Mouse (Mus musculus) gastrocnemius, postnatal 4 days (tissue): ENCODE results near the gene Ciita. TPM values are rescaled to one million over a fixed set of nuclear protein-coding genes. Genes with fewer than 3 reads are reported as not detected.

Experiments used
- DNase-seq, 2 experiments: peaks; one replicate each; pipeline ENCODE4 v3.0.0; 2021 to 2022; ENCODE audit warnings: low spot score in 2 of 2, mixed read lengths in 2 of 2
- total RNA-seq, 2 experiments: library from RNA; stranded (reverse); gene quantifications; 2 replicates each; pipeline ENCODE4 v1.2.3; 2021

Ciita gene
- total RNA-seq, 2 experiments from 2014 or later = 0.17 to 0.29 TPM

DNA sequence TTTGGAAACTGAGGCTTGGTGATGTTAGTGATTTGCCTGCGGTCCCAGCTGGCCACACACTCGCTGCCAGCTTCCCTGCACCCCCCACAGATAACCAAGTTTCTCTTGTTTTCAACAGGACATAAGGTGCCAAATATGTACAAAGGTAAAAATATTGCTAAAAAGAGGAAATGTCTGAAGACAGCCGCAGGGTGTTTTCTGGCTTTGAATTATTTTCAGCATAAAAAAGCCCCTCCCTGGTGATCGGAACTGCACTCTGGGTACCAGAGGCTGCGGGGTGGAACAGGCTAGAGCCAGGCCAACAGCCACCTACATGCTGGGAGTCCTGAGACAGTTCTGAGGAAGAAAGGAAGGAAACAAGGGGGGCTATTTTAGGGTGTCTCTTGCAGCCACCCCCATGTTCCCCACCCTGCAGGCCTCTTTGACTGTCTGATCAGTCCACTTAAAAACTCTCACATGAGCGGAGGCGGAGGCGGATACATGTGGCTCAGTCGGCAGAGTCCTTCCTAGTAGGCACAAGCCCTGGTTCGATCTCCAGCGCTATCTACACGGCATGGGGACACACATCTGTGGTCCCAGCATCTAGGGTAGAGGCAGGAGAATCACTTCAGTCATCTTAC is 36.2 kb downstream of the Ciita start:
- no peak for DNase-seq

DNA sequence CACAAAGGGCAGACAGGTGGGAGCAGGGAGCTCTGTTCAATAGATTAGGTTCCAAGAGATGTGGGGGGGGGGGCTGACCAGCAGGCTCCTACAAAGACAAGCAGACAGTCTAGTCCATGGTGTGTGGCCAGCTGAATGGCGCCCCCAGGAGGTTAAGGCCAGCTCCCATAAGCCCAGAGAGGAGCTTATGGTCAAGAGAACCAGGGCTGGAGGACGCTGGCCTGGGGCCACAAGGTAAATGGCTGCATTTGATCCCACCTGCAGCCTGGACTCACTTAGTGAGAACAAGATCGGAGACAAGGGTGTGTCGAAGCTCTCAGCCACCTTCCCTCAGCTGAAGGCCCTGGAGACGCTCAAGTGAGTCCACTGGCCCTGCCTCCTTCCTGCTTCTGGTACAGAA is 38.2 kb downstream of the Ciita start:
- DNase-seq = no peak

DNA sequence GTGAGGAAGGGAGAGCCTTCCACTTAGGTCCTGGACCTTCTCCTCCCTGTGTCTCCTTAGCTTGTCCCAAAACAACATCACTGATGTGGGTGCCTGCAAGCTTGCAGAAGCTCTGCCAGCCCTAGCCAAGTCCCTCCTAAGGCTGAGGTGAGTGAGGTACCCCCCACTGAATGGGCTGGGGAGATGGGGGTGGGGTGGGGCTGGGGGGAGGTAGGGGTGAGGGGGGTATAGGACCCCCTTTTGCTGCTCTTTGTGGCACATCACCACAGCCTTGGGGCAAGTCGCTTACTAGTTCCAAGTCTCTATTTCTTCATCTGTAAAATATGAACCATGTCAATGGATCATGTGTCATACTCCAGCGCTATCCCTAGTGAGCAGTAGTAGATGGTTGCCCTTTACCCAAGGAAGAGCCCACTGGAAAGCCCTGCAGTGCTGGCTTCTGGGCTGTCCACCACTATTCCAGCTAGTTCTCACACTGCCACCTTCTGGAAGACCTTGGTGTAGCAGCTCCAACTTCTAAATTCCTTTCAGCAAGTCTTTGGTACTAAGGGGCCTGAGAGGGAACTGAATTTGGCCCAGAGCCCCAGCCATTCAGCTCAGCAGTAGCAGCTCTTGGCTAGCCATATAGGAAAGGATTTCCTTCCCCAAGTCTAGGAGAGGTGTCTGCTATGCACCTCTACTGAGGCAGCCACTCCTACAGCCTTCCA is 41.2 kb downstream of the Ciita start:
- DNase-seq = peak; percentile 57 to 74

DNA sequence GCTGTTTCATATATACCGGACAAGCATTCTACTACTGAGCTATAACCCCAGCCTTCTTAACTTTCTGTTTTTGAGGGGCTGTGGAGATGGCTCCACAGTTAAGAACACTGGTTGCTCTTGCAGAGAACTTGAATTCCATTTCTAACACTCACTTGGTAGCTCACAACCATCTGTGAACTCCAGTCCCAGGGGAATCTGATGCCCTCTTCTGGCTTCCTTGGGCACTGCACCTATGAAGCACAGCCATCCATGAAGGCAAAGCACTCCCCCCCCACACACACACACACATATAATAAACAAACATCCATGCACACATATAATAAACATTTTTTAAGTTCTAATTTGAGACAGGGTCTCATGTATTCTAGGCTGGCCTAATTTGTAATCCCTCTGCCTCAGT is 43.0 kb downstream of the Ciita start:
- peak in 1 of 2 experiments; percentile 52 for DNase-seq

DNA sequence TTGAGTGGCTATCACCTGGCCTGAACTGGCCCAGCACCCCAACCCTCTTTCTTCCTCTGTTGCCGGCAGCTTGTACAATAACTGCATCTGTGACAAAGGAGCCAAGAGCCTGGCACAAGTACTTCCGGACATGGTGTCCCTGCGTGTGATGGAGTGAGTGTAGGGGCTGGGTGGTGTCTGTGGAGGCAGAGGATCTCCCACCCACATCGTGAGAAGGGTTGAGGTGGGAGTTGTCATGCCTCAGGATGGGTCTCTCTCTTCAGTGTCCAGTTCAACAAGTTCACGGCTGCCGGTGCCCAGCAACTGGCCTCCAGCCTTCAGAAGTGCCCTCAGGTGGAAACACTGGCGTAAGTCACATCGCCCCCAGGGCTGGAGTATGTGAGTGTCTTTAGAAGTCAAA is 43.8 kb downstream of the Ciita start:
- no peak for DNase-seq

DNA sequence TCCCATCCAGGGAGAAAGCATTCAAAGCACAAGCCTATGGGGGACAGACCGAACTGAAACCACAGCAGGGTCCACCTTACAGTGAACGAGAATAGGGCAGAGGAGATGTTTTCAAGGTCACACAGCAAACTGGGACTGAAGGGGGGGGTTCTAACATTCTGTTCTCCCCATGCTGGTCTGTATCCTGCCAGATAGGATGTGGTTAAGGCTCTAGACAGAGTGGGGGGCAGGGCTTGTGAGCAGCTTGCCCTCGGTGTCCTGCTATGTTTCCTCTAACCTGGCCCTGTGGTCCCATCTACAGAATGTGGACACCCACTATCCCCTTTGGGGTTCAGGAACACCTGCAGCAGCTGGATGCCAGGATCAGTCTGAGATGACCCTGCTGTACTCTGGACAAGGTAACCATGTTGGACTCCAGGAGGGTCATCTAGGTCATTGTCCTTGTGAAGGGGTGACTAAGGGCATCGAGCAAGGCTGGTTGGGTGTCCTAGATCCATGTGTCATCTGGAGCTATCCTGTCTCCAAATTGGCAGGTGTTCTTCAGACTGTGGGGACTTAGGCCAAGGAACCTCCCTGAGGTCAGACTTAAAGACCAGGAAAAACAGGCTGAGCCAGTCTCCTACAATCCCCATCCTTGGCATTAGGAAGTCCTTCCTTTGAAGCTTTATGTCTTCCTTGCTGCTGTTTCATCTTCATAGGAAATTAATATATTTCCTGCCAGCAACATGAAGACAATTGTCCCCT is 45.2 kb downstream of the Ciita start:
- DNase-seq = no peak

DNA sequence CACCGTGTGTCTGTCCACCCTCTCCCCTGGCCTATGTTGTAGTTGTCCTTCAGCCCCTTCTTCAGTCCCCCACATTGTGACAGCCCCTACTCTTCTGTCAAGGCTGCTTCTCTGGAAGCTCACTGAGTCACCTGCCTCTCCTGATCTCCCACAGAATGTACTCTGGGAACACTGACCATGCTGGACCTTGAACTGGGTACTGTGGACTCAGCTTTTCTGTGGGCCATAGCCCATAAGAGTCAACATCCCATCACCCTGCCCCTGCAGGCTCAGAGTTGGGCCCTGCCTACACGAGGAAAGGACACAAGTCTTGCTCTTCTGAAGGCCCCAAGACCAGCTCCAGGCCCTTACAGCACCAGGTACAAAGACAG is 45.7 kb downstream of the Ciita start:
- no peak for DNase-seq

DNA sequence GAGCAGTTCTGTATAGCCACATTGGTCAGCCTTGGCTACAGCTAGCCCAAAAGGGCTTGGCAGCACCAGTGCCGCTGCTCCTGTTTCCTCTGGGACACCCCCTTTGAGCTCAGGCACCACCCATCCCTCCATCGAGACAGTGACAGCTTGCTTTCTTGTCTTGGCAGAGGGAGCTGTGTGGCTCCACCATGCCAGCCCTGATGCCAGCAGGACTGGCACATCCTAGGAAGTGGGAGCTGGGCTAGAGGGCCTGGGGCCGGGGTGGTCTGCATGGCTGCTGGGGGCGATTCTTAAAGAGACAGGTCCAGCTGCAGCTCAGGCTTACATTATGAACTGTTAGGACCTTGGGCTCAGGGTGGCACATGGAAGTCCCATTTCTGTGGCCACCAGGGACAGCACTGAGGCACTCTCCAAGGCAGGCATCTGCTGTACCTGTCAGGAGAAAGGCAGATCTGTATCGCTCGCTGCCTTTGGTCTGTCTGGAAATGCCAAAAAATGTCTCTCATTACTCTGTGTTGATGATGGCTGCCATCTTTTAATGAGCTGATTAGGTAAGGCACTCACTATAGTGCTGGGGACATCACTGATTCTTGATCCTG is 47.3 kb downstream of the Ciita start:
- no peak for DNase-seq

DNA sequence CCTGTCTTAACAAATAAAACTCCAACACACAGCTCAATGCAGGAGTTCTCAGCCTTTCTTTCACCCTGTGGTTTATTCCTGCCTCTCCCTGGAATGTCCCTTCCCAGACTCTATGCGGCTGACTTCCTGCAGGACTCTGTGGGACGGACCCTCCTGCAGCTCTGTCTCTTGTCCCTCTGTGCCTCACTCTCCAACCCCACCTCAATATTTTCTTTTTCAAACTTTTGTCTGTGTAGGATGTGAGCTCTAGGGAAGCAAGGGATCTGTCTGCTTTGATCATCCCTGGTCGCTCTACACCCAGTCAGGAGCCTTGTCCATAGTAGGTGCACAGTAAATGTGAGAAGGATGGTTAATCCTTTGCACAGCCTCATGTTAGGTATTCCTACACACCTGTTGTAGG is 48.5 kb downstream of the Ciita start:
- no peak for DNase-seq

DNA sequence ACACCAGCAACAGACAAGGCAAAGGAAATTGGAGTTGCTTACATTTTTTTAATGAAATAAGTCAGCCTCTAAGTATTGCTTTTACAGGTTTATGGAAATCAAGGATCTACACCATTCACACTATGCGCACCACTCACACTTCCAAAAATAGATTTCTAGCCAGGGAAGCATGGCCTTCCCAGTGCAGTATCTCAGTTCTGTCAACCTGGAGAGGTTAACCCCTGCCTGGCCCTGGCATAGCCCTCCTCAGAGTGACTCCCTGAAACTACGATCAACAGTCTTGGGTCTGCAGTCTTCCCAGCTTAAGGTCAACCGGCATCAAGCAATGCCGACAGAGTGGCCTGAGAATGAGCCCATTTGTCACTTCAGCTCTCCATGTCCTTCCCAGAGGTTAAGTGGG is 50.3 kb downstream of the Ciita start:
- no peak for DNase-seq

DNA sequence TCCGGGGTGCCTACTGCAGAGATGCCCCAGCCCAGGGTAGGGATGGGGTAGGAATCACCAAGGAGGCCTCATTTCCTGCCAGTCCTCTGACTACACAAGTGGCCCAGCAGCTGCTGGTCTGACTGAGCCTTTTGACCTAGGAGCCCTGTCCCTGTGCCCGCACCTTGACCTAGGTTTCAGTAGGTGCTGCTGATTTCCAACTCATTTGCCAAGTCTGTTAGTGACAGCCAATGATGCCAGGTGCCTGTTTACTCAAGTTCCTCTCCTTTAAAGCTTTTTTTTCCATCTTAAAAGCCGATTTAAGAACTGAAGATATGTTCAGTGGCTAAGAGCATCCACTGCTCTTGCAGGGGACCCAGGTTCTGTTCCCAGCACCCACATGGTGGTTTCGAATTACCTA is 53.9 kb downstream of the Ciita start:
- no peak for DNase-seq

DNA sequence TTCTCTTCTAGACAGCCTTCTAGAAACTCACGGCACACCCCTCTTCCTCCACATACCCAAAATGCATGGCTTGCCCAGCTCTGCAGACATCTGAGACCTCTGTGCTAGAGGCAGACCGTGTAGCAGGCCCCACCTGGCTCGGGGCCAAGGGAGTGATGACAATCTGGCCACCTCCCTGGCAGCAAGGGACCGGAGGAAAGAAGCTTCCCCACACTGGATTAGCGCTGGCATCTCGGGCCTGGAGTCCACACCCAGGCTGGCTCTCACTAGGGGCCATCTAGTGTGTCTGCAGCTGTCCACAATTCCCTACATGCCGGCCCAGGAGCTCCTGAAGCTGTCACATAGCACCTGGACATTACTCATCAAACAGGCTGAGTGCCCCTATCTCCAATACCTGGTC is 54.7 kb downstream of the Ciita start:
- DNase-seq = peak; percentile 47 to 66

DNA sequence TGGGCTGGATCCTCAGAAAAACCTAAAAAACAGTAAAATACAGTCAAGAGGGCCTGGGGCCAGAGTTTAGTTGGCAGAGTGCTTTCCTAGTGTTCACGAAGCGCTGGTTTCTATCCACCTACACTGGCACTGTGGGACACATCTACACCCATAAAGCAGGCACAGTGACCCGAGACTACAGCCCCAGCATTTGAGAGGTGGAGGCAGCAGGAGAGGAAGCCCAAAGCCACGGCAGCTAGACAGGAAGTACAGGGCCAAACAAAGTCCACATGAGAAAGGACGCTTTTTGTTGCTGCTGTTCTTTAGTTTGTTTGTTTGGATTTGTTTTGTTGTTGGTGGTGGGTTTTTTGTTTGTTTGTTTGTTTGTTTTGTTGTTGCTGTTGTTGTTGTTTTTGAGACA is 56.5 kb downstream of the Ciita start:
- DNase-seq = no peak

DNA sequence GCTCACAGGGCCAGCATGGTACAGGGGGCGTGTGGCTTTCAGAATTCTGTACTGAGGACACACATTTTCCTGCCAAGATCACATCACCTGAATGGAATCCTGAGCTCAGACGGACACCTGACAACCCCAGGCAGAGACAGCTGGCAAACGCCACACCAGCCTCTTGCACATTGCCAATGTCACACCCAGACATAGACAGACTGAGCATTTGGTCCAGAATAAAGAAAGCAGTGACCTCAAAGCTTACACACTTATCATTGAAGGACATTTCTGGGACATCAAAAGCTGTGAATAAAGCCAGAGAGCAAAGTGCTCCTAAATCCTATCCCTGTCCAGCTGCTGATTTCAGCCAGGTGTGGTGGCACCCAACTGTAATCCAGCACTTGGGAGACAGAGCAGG is 57.1 kb downstream of the Ciita start:
- no peak for DNase-seq

DNA sequence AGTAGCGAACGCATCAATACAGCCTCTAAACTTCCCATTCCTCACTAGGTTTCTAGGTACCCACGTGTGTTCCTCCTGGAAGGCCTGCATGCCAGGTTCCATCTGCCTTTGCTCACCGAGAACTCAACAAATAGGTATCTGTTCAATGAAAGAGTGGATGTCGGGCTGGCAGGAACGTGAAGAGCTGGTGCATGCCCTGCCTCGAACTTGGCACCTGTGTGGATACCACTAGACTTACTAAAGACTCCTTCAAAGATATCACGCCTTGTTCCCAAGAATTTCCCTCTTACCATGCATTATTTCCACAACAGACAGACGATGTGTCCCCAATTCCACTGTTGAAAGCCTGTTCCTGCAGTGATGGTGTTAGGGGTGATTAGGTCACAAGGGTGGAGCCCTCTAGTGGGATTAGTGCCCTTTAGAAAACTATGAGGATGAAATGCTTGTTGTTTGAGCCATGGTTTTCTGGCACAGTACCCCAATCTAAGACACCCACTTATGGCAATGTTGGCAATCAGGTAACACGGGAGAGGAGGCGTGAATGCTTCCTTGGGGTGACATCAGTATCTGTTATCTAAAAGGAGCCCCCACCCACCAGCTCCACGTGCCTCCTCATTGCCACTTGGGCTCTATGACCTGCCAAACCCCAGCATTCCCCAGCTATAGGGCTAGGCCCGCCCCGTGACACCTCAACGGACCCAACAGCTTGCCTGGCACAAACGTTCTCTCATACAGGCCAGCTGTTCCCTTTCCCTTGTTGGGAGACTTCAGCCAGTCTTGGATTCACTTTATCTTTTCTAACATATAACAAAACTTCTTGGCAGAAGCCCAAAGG is 61.1 kb downstream of the Ciita start:
- DNase-seq = no peak

DNA sequence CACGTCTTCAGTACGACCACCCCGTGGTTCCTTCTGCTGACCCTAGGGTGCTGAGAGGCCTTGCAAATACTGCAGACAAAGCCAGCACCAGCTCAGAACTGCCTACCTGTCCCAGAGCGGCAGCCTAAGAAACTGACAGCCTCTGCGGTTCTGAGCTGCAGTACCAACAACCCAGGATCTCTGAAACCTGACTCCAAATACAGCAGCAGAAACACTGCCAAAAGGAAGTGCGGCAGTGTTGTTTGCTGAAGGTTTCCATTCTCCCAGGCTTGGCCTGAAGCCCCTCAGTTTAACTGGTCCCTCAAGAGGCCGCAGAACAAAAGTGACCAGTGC is 61.7 kb downstream of the Ciita start:
- no peak for DNase-seq

DNA sequence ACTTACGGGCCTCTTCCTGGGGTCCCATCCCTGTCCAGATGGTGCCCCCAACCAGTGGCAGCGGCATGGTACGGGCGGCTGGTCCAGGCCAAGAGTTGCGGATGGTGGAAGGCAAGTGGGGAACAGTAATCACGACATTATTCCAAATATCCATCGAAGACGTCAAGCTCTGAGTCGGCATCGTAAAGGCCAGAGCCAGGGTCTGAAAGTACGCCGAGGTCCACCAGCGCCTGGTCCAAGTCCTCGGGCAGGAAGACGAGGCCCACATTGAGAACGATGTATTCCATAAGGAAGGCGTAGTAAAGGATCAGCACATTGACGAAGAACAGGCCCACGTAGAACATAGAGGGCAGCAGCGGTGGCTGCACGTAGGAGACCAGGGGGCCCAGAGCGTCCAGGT is 62.4 kb downstream of the Ciita start:
- peak in 1 of 2 experiments; percentile 29 for DNase-seq

DNA sequence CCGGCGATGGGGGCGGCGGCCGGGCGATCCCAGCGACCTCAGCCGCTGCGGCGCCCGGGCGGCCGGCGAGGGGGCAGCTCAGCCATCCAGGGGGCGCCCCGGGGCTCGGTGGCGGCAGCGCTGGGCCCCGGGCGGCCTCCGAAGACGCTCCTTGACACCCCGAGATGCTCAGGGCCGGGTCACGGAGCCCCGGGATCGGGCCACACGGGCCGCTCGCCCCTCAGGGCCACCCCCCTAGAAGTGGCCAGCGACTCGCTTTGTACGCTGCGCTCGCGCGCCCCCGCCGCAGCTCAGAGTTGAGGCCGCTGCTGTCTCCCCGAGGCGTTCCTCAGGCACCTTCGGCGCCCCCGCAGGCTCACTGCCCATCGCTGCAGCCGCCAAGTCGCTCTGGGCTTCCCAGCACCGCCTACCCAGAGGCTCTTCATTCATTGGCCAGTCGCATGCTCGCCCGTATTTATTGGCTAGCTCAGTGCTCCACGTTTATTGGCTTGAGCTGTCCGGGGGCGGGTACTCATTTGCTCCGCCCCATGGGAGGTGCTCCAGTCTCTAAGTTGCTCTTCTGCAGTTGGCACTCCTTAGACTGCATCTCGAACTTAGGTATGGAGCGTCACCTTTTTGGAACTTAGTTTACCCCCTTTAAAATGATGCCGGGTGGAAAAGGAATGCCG is 63.0 kb downstream of the Ciita start, which contains the start of gene Dexi:
Dexi (minus strand) TSS at position 357 of the 668 bp plus-strand sequence.
- DNase-seq = peak; percentile 82 to 93

DNA sequence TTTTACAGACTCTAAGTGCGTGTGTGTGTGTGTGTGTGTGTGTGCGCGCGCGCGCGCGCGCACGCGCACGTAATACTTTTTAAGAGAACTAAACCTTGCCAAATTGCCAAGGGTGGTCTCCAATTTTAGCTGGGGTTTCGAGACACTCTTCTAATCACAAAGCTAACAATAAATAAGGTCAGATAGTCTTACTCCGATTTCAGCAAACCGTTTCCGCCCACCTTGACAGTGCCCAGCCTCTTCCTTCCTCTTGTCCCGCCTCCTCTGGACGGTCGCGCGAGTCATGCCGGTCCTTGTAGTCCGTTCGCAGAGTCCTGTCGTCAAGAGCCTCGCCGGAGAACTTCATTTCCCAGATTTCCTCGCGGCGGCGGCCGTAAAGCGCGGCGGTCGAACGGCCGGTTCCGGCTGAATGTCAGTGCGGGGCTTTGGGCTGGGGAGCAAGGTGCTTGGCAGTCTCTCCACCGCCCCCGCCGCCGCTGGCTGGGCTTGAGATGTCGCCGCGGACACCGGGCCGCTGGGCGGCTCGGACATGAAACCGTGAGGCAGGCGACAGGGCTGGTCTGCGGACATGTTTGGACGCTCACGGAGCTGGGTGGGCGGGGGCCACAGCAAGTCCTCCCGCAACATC is 65.2 kb downstream of the Ciita start, which contains the start of gene Clec16a:
Clec16a (plus strand) TSS at position 345 of the 628 bp plus-strand sequence.
- DNase-seq = peak; percentile 90 to 95

DNA sequence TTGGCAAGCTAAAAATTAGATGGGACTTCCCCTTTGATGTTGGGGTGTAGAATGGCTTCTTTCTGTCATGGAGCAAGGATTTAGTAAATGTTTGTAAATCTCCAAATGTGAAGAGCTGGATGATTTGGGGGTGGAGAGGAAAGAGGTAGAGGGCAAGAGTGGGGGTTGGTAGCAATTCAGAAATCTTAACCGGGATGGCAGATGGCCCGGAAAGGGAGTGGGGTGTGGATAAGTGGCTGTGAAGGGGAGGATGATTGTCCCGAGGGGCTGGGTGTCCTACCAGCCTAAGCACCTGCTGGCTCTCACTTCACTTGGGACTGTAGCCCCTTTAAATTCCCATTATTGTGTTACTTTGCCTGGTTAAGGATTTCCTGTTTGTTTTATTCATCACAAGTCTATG is 67.0 kb downstream of the Ciita start:
- no peak for DNase-seq
